Mouse (Mus musculus) lung, postnatal 36 days (tissue): ENCODE measurements at regions not wholly inside any gene's neighbourhood (a gene's known extent, or its start where the extent isn't known, plus 50 kb on each side); places are given as distances from the start of the nearest gene placed in this dataset.
A peak's percentile ranks its signal among the peaks of the same experiment; 100 is the strongest.

ENCODE experiments used
- DNase-seq: peaks from one replicate; pipeline ENCODE4 v3.0.0; 2022; ENCODE audit warnings: mixed read lengths

GRCm38 (mm10) chr7:93136061-93136460 lies 56.4 kb downstream of the Fam181b start:
- DNase-seq: no peak

GRCm38 (mm10) chr7:93147379-93147778 lies 67.7 kb downstream of the Fam181b start:
- DNase-seq: no peak

- DNase-seq: peak; percentile 6
Observed at GRCm38 (mm10) chr7:93151321-93151720, 71.7 kb downstream of the Fam181b start.

- no peak for DNase-seq
Observed at GRCm38 (mm10) chr7:93197106-93197505, 117.4 kb downstream of the Fam181b start.
